Mouse (Mus musculus) right cerebral cortex, postnatal 25 days (tissue): ENCODE data around the gene Tmem100.

Experiments
- DNase-seq: peaks from one replicate; pipeline ENCODE4 v3.0.0; 2022

Tmem100 gene

GRCm38 (mm10) chr11:90029841-90030398, at the start of gene Tmem100:
Gene Tmem100 (plus strand): TSS chr11:90030348.
- no peak for DNase-seq

- DNase-seq: no peak
Measured at GRCm38 (mm10) chr11:89982918-89983317, 47.2 kb upstream of the Tmem100 start.

GRCm38 (mm10) chr11:89984436-89984835, 45.7 kb upstream of the Tmem100 start:
- DNase-seq: no peak

GRCm38 (mm10) chr11:89985200-89986187, 44.7 kb upstream of the Tmem100 start:
- DNase-seq: no peak

GRCm38 (mm10) chr11:89986516-89986915, 43.6 kb upstream of the Tmem100 start:
- no peak for DNase-seq

GRCm38 (mm10) chr11:89988936-89989589, 41.1 kb upstream of the Tmem100 start:
- DNase-seq: peak; percentile 55

- no peak for DNase-seq
Measured at GRCm38 (mm10) chr11:89991661-89992060, 38.5 kb upstream of the Tmem100 start.

GRCm38 (mm10) chr11:89994706-89995105, 35.4 kb upstream of the Tmem100 start:
- DNase-seq: no peak

GRCm38 (mm10) chr11:89995596-89995995, 34.6 kb upstream of the Tmem100 start:
- no peak for DNase-seq

GRCm38 (mm10) chr11:89996406-89996805, 33.7 kb upstream of the Tmem100 start:
- DNase-seq: no peak

- no peak for DNase-seq
Measured at GRCm38 (mm10) chr11:89996856-89997255, 33.3 kb upstream of the Tmem100 start.

- no peak for DNase-seq
Measured at GRCm38 (mm10) chr11:89998996-89999770, 31.0 kb upstream of the Tmem100 start.

- DNase-seq: no peak
Measured at GRCm38 (mm10) chr11:90000666-90001065, 29.5 kb upstream of the Tmem100 start.

- DNase-seq: no peak
Measured at GRCm38 (mm10) chr11:90001396-90002230, 28.5 kb upstream of the Tmem100 start.

- DNase-seq: peak; percentile 15
Measured at GRCm38 (mm10) chr11:90002231-90002986, 27.7 kb upstream of the Tmem100 start, which contains the start of gene Pctp. Gene Pctp (minus strand): TSS chr11:90002894.

- no peak for DNase-seq
Measured at GRCm38 (mm10) chr11:90002987-90003348, 27.2 kb upstream of the Tmem100 start.

- no peak for DNase-seq
Measured at GRCm38 (mm10) chr11:90003386-90003785, 26.8 kb upstream of the Tmem100 start.

GRCm38 (mm10) chr11:90006111-90006510, 24.0 kb upstream of the Tmem100 start:
- DNase-seq: no peak

GRCm38 (mm10) chr11:90007791-90008531, 22.2 kb upstream of the Tmem100 start:
- DNase-seq: no peak

GRCm38 (mm10) chr11:90013657-90014056, 16.5 kb upstream of the Tmem100 start:
- DNase-seq: no peak
